Mouse (Mus musculus) embryonic facial prominence, embryonic 14.5 days (tissue): Measurements from ENCODE around the gene Gm26938. TPM values are rescaled to one million over a fixed set of nuclear protein-coding genes. Genes with fewer than 3 reads are reported as not detected.

Experiments
- ATAC-seq: fragments of 200-750 bp; cut with Nextera tagmentation; 2 replicates; pipeline ENCODE4 v1.8.0; 2017; ENCODE audit warnings: low read depth, moderate number of reproducible peaks, moderate TSS enrichment
- DNase-seq: peaks from one replicate; pipeline ENCODE4 v3.0.0-alpha.2; 2015; ENCODE audit warnings: low spot score
- H3K27ac ChIP-seq: fragments of 300-500 bp; sonication (generic); replicated peaks from 2 replicates; pipeline ENCODE4 v1.5.1; 2014; ENCODE audit warnings: low read depth, mild to moderate bottlenecking, low read length, moderate library complexity
- H3K27me3 ChIP-seq: fragments of 300-500 bp; sonication (generic); replicated peaks from 2 replicates; pipeline ENCODE4 v1.6.1; 2014; ENCODE audit warnings: low read length; ENCODE audit not compliant: control insufficient read depth, insufficient read depth
- H3K36me3 ChIP-seq: fragments of 300-500 bp; sonication (generic); 2 replicates; pipeline ENCODE4 v1.6.1; 2014; ENCODE audit warnings: low read length, mixed read lengths; ENCODE audit not compliant: control insufficient read depth, insufficient read depth
- H3K4me1 ChIP-seq: fragments of 300-500 bp; sonication (generic); 2 replicates; pipeline ENCODE4 v1.6.1; 2014; ENCODE audit warnings: antibody characterized with exemption, low read length; ENCODE audit not compliant: control insufficient read depth, insufficient read depth
- H3K4me2 ChIP-seq: fragments of 300-500 bp; sonication (generic); 2 replicates; pipeline ENCODE4 v1.6.1; 2014; ENCODE audit warnings: low read depth, mild to moderate bottlenecking, low read length, moderate library complexity, mixed read lengths
- H3K4me3 ChIP-seq: fragments of 300-500 bp; sonication (generic); 2 replicates; pipeline ENCODE4 v1.5.1; 2014; ENCODE audit warnings: low read depth, mild to moderate bottlenecking, low read length
- H3K9ac ChIP-seq: fragments of 300-500 bp; sonication (generic); 2 replicates; pipeline ENCODE4 v1.6.1; 2014; ENCODE audit warnings: low read depth, mild to moderate bottlenecking, low read length, moderate library complexity, mixed read lengths
- H3K9me3 ChIP-seq: fragments of 300-500 bp; sonication (generic); 2 replicates; pipeline ENCODE4 v1.6.1; 2016; ENCODE audit warnings: low read length; ENCODE audit not compliant: control insufficient read depth
- WGBS: fragments of 180-500 bp; shearing (Covaris S2); extraction: QIAGEN DNeasy Blood & Tissue Kit; methylation state at CpG from one replicate; pipeline ENCODE4 v1.1.7; 2014; 5-methylcytosine and 5-hydroxymethylcytosine counted together
- polyA plus RNA-seq: library from polyadenylated mRNA; unstranded; fragments of >200 nt; fragmentation: Nextera tagmentation; extraction: Ambion mirVana; gene quantifications from 2 replicates; pipeline ENCODE4 v1.2.1, GENCODE M21; 2014

Gm26938 gene
- polyA plus RNA-seq, 1 experiment from 2014 or later, result not detected

GRCm38 (mm10) chr5:139819538-139820181 is 6.5 kb downstream of the Gm26938 start, which contains the start of gene Tmem184a:
Gene Tmem184a, minus strand, starts transcription at chr5:139819917.
- ATAC-seq, result no peak
- no peaks in the 10 kb centered on the region for H3K9me3 ChIP-seq
- peaks cover 28% of the 10 kb centered on the region for H3K36me3 ChIP-seq
- H3K27ac ChIP-seq, result no peak within 1 kb of the TSS
- no peaks in the 10 kb centered on the region for H3K4me1 ChIP-seq
- WGBS, result 89% methylated on average over 9 of the region's 9 CpGs
- H3K27me3 ChIP-seq, result peaks cover 1% of the 10 kb centered on the region; the same call in 1 of the 2 replicates
- DNase-seq, result no peak
- H3K4me2 ChIP-seq, result no peak within 1 kb of the TSS
- no peak within 1 kb of the TSS for H3K9ac ChIP-seq
- no peak within 1 kb of the TSS for H3K4me3 ChIP-seq

GRCm38 (mm10) chr5:139818801-139819200 is 7.4 kb downstream of the Gm26938 start:
- no peaks in the 10 kb centered on the region for H3K9me3 ChIP-seq
- no peak overlapping the region for H3K27ac ChIP-seq
- H3K36me3 ChIP-seq, result peaks cover 22% of the 10 kb centered on the region
- H3K4me3 ChIP-seq, result no peak overlapping the region
- no peak overlapping the region for H3K4me2 ChIP-seq
- no peak overlapping the region for H3K9ac ChIP-seq
- DNase-seq (peak; percentile 42), ATAC-seq (no peak)
- WGBS, result 56% methylated on average over 4 of the region's 4 CpGs
- H3K4me1 ChIP-seq, result no peaks in the 10 kb centered on the region
- peaks cover 10% of the 10 kb centered on the region for H3K27me3 ChIP-seq

- Histone ChIP-seq H3K36me3 (peaks cover 15% of the 10 kb centered on the region), H3K27me3 (peaks cover 15% of the 10 kb centered on the region), H3K9me3 (no peaks in the 10 kb centered on the region), H3K4me2 (no peak overlapping the region), H3K4me1 (no peaks in the 10 kb centered on the region), H3K4me3 (no peak overlapping the region), H3K27ac (no peak overlapping the region), H3K9ac (no peak overlapping the region)
- 73% methylated on average over 3 of the region's 3 CpGs for WGBS
- DNase-seq (no peak), ATAC-seq (no peak)
Measured at GRCm38 (mm10) chr5:139818056-139818455, 8.2 kb downstream of the Gm26938 start.

- Histone ChIP-seq H3K36me3 (peaks cover 7% of the 10 kb centered on the region), H3K27me3 (peaks cover 23% of the 10 kb centered on the region), H3K9me3 (no peaks in the 10 kb centered on the region), H3K9ac (no peak overlapping the region), H3K4me1 (no peaks in the 10 kb centered on the region), H3K27ac (no peak overlapping the region), H3K4me3 (no peak overlapping the region), H3K4me2 (no peak overlapping the region)
- DNase-seq (no peak), ATAC-seq (no peak)
- WGBS, result 0% methylated on average over 1 of the region's 1 CpGs
Measured at GRCm38 (mm10) chr5:139817292-139817691, 8.9 kb downstream of the Gm26938 start.

- H3K9ac ChIP-seq, result no peak overlapping the region
- H3K4me1 ChIP-seq, result no peaks in the 10 kb centered on the region
- H3K4me2 ChIP-seq, result no peak overlapping the region
- H3K9me3 ChIP-seq, result no peaks in the 10 kb centered on the region
- DNase-seq (no peak), ATAC-seq (no peak)
- no peak overlapping the region for H3K4me3 ChIP-seq
- no peaks in the 10 kb centered on the region for H3K36me3 ChIP-seq
- H3K27ac ChIP-seq, result no peak overlapping the region
- H3K27me3 ChIP-seq, result peaks cover 24% of the 10 kb centered on the region
Measured at GRCm38 (mm10) chr5:139816445-139816844, 9.8 kb downstream of the Gm26938 start.

GRCm38 (mm10) chr5:139815964-139816363 is 10.2 kb downstream of the Gm26938 start:
- H3K4me3 ChIP-seq, result no peak overlapping the region
- no peaks in the 10 kb centered on the region for H3K36me3 ChIP-seq
- 70% methylated on average over 6 of the region's 6 CpGs for WGBS
- no peak overlapping the region for H3K9ac ChIP-seq
- peaks cover 24% of the 10 kb centered on the region for H3K27me3 ChIP-seq
- no peak overlapping the region for H3K27ac ChIP-seq
- H3K4me2 ChIP-seq, result no peak overlapping the region
- no peaks in the 10 kb centered on the region for H3K9me3 ChIP-seq
- no peaks in the 10 kb centered on the region for H3K4me1 ChIP-seq
- DNase-seq (no peak), ATAC-seq (no peak)

GRCm38 (mm10) chr5:139813963-139814381 is 12.2 kb downstream of the Gm26938 start:
- H3K36me3 ChIP-seq, result no peaks in the 10 kb centered on the region
- H3K4me3 ChIP-seq, result peak overlapping the region; percentile 18
- 3% methylated on average over 9 of the region's 13 CpGs for WGBS
- H3K9ac ChIP-seq, result 0 out of 2 replicates have a peak overlapping the region, but pooled peaks have one; percentile 19
- H3K4me1 ChIP-seq, result no peaks in the 10 kb centered on the region
- no peak overlapping the region for H3K27ac ChIP-seq
- no peaks in the 10 kb centered on the region for H3K9me3 ChIP-seq
- DNase-seq (peak; percentile 71), ATAC-seq (peak; percentile 77)
- H3K4me2 ChIP-seq, result peak overlapping the region; percentile 32
- H3K27me3 ChIP-seq, result peaks cover 24% of the 10 kb centered on the region

GRCm38 (mm10) chr5:139813126-139813490 is 13.1 kb downstream of the Gm26938 start:
- Histone ChIP-seq H3K36me3 (no peaks in the 10 kb centered on the region), H3K27ac (no peak overlapping the region), H3K4me2 (no peak overlapping the region), H3K27me3 (peaks cover 24% of the 10 kb centered on the region), H3K9me3 (no peaks in the 10 kb centered on the region), H3K9ac (no peak overlapping the region), H3K4me3 (no peak overlapping the region), H3K4me1 (no peaks in the 10 kb centered on the region)
- 43% methylated on average over 8 of the region's 10 CpGs for WGBS
- DNase-seq (no peak), ATAC-seq (no peak)
